Mouse (Mus musculus) C3H10T1/2 (cell line): ENCODE data around the gene Jmjd1c. TPM values are rescaled to one million over a fixed set of nuclear protein-coding genes. Genes with fewer than 3 reads are reported as not detected.

Source experiments
- polyA plus RNA-seq, 2 experiments: library from polyadenylated mRNA; unstranded; fragments of >200 nt; fragmentation: generic; extraction: Trizol; gene quantifications; one replicate each; pipeline ENCODE4 v1.2.1; 2012; ENCODE audit warnings: missing spikeins in 2 of 2

The Jmjd1c gene
- polyA plus RNA-seq = 1 to 10 TPM in 1 of 2 experiments, under 1 TPM in 1; 0.22 to 4.3 TPM

GRCm38 (mm10) chr10:67095798-67096620 lies at the start of gene Jmjd1c:
Gene Jmjd1c (plus strand): TSS chr10:67096125.

GRCm38 (mm10) chr10:67096621-67097436 lies 904 bp downstream of the Jmjd1c start, which contains the start of gene Reep3:
Gene Reep3 (minus strand): TSS chr10:67096945.

DNA sequence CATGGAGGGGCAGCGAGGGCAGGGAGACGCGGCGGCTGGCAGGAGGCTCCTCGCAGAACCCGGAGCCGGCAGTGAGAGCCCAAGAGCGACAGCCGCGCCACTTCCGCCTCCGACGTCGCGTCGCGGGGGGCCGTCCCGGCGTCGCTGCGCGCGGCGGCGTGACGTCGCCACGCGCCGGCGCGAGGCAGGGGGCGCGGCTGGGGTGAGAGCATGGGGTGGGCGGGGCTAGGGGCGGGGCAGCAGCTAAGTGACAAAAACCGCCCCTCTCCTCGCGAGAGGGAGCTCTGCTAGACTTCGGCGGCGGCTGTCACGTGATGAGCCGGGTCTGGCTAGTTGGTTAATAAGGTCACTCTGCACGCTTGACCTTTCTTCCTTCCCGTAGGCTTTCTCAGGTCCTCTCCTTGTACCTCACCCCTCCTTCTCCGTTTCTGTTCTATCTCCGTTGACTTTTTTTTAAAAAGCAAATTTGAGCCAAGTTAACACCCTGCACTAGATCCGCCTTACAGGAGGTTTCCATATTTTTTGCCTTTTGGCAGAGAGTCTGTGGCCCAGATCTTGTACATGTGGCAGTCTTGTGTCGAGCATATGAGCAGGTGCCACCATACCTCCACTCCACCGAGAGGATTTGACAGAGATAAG lies 189.4 kb downstream of the Jmjd1c start, which contains the start of gene Nrbf2:
Nrbf2 (minus strand) TSS at position 130 of the 639 bp plus-strand sequence.

Other genes with a start within 250 kb of the Jmjd1c start
- gene Reep3, start 820 bp downstream of the Jmjd1c start, polyA plus RNA-seq = 10 to 100 TPM in 1 of 2 experiments, 1 to 10 TPM in 1; 5.2 to 11.4 TPM
- 10 to 100 TPM in 1 of 2 experiments, 1 to 10 TPM in 1; 3.0 to 12.7 TPM for gene Nrbf2, start 189.2 kb downstream of the Jmjd1c start, polyA plus RNA-seq